Mouse (Mus musculus): ENCODE measurements around the gene Gm10382.

GRCm38 (mm10) chr5:125349391-125349790 is 39.7 kb upstream of the Gm10382 start:
- TF ChIP-seq CTCF (IDR thresholded peaks at IDR 0.05; ENCODE audit: low read depth, low read length) (no peak), POLR2A (IDR thresholded peaks at IDR 0.05; ENCODE audit: insufficient read depth, low read length) (no peak), EP300 (IDR thresholded peaks at IDR 0.05; ENCODE audit: insufficient read depth, low read depth, low read length) (no peak)
